Mouse (Mus musculus) neural tube, embryonic 15.5 days (tissue): ENCODE data around the gene Gm20388. TPM values are rescaled to one million over a fixed set of nuclear protein-coding genes. Genes with fewer than 3 reads are reported as not detected.
A peak's percentile ranks its signal among the peaks of the same experiment; 100 is the strongest.

Experiments used
- ATAC-seq: fragments of 200-750 bp; cut with Nextera tagmentation; 2 replicates; pipeline ENCODE4 v1.8.0; 2017; ENCODE audit warnings: mild to moderate bottlenecking, moderate TSS enrichment, moderate library complexity; ENCODE audit not compliant: low FRiP score
- H3K27ac ChIP-seq: fragments of 300-500 bp; sonication (generic); replicated peaks from 2 replicates; pipeline ENCODE4 v1.5.1; 2015; ENCODE audit warnings: mild to moderate bottlenecking, inconsistent platforms
- H3K27me3 ChIP-seq: fragments of 300-500 bp; sonication (generic); replicated peaks from 2 replicates; pipeline ENCODE4 v1.6.1; 2015; ENCODE audit warnings: inconsistent platforms
- H3K36me3 ChIP-seq: fragments of 300-500 bp; sonication (generic); 2 replicates; pipeline ENCODE4 v1.6.1; 2015; ENCODE audit warnings: inconsistent platforms
- H3K4me1 ChIP-seq: fragments of 300-500 bp; sonication (generic); 2 replicates; pipeline ENCODE4 v1.6.1; 2015; ENCODE audit warnings: inconsistent platforms
- H3K4me2 ChIP-seq: fragments of 300-500 bp; sonication (generic); 2 replicates; pipeline ENCODE4 v1.6.1; 2015; ENCODE audit warnings: inconsistent platforms, mild to moderate bottlenecking, moderate library complexity
- H3K4me3 ChIP-seq: fragments of 300-500 bp; sonication (generic); replicated peaks from 2 replicates; pipeline ENCODE4 v1.5.1; 2015; ENCODE audit warnings: mild to moderate bottlenecking, inconsistent platforms
- H3K9ac ChIP-seq: fragments of 300-500 bp; sonication (generic); replicated peaks from 2 replicates; pipeline ENCODE4 v1.6.1; 2015; ENCODE audit warnings: mild to moderate bottlenecking, inconsistent platforms
- H3K9me3 ChIP-seq: fragments of 300-500 bp; sonication (generic); replicated peaks from 2 replicates; pipeline ENCODE4 v1.6.1; 2016; ENCODE audit warnings: inconsistent platforms
- WGBS: fragments of 180-500 bp; shearing (Covaris S2); methylation state at CpG from one replicate; pipeline ENCODE4 v1.1.7; 2015; ENCODE audit warnings: mixed read lengths; 5-methylcytosine and 5-hydroxymethylcytosine counted together
- polyA plus RNA-seq: library from polyadenylated mRNA; unstranded; fragments of >200 nt; fragmentation: Nextera tagmentation; extraction: Ambion mirVana; gene quantifications from 2 replicates; pipeline ENCODE4 v1.2.1, GENCODE M21; 2015

The Gm20388 gene
- polyA plus RNA-seq, 1 experiment from 2014 or later = not detected

DNA sequence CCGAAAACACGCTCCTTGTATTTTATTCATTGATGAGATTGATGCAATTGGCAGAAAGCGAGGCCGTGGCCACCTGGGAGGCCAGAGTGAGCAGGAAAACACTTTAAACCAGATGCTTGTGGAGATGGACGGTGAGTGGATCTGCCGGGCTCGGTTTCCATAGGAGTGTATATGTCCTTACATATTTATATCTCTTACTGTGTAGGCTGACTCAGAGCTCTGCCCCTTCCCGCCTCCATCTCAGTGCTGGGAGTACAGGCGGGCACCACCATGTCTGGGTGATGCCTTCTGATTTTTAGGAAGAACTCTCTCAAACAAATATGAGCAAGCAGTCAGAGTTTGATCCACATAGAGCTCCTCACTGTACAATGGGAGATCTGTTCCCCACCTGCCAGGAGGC lies 3582.3 kb downstream of the Gm20388 start:
- H3K4me3 ChIP-seq = no peak overlapping the region
- no peak overlapping the region for H3K9ac ChIP-seq
- WGBS = 97% methylated on average over 9 of the region's 9 CpGs

DNA sequence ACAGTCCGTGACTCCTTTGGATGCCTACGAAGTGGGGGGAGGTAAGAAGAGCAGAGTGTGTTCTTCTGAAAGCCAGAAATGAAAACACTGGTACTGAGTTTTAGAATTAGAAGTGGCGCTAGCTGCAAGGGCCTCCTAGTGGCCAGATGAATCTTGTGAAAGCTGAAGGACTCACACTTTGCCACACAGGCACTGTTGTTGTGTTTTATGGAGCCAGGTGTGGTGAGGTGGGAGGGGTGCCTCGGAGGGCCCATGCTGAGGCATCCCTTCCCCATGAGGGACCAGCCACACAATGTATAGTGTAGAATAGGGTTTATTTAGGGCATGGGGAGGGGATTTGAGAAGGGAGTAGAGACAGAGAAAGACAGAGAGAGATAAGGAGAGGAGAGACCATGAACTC lies 3587.1 kb downstream of the Gm20388 start:
- no peak overlapping the region for H3K4me2 ChIP-seq
- no peaks in the 10 kb centered on the region for H3K9me3 ChIP-seq
- ATAC-seq = no peak
- H3K4me1 ChIP-seq = no peaks in the 10 kb centered on the region
- H3K27me3 ChIP-seq = no peaks in the 10 kb centered on the region
- H3K4me3 ChIP-seq = no peak overlapping the region
- H3K36me3 ChIP-seq = peaks cover 93% of the 10 kb centered on the region
- WGBS = 85% methylated on average over 4 of the region's 4 CpGs
- H3K27ac ChIP-seq = no peak overlapping the region
- no peak overlapping the region for H3K9ac ChIP-seq

More for the DNA sequence above, 3582.3 kb downstream of the Gm20388 start:
- no peaks in the 10 kb centered on the region for H3K4me1 ChIP-seq
- H3K27me3 ChIP-seq = no peaks in the 10 kb centered on the region
- no peak for ATAC-seq
- H3K4me2 ChIP-seq = no peak overlapping the region
- peaks cover 94% of the 10 kb centered on the region for H3K36me3 ChIP-seq
- no peaks in the 10 kb centered on the region for H3K9me3 ChIP-seq
- no peak overlapping the region for H3K27ac ChIP-seq

DNA sequence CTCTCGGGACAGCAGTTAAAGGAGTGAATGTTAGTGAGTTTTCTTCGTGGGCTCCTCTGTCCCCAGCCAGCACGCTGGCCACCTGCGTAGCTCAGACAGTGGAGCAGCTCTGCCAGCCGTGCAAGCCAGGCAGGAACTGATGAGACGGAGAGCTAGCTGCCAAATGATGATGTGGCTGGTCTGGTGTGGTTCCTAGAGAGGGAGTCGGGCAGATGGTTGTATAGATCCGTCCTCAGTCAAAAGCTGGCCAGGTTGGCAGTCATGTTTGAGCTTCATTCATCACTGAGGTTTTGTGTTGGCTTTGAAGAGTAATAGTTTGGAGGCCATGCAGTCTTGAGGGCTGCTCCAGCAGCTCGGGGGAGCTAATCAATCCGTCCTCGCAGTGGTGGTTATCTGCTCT lies 3588.3 kb downstream of the Gm20388 start:
- Histone ChIP-seq H3K9me3 (no peaks in the 10 kb centered on the region), H3K27me3 (no peaks in the 10 kb centered on the region), H3K4me2 (no peak overlapping the region), H3K27ac (no peak overlapping the region), H3K9ac (no peak overlapping the region), H3K4me1 (no peaks in the 10 kb centered on the region), H3K36me3 (peaks cover 93% of the 10 kb centered on the region), H3K4me3 (no peak overlapping the region)
- WGBS = 93% methylated on average over 11 of the region's 11 CpGs
- no peak for ATAC-seq

DNA sequence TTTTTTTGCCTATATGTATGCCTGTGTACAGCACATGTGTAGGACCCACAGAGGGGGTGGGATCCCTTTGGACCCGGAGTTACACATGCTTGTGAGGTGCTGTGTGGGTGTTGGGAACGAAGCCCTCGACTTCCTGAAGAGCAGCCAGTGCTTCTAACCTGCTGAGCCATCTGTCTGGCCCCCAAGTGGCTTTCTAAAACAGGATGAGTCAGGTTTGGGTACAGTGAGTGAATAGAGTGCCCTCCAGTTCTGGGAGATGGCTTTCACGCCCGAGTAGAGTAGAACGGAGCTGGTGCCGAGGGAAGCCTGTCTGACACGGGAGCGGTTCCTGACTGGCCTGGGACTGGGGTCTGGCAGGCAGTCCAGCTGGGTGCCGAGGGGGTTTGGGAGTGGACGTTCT lies 3588.9 kb downstream of the Gm20388 start:
- no peak overlapping the region for H3K27ac ChIP-seq
- H3K27me3 ChIP-seq = no peaks in the 10 kb centered on the region
- no peak overlapping the region for H3K4me3 ChIP-seq
- no peaks in the 10 kb centered on the region for H3K4me1 ChIP-seq
- H3K36me3 ChIP-seq = peaks cover 92% of the 10 kb centered on the region
- no peak overlapping the region for H3K4me2 ChIP-seq
- ATAC-seq = no peak
- WGBS = 95% methylated on average over 11 of the region's 11 CpGs
- no peaks in the 10 kb centered on the region for H3K9me3 ChIP-seq
- H3K9ac ChIP-seq = no peak overlapping the region

DNA sequence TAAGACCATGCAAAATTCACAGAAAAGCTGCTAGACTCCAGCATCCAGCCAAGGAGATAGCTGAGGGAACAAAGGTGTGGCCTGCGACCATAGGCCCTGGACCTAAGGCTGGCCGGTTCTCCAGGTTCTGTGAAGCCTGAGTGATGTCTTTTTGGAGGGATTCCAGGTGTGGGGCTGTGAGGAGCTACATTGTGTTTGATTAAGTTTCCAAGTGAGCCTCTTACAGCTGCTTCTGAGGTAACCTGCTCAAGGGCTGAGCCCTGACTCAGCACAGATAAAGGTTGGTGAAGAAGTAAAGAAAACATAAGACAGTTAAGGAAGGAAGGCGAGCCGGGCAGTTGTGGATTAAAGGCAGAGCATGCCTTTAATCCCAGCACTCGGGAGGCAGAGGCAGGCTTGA lies 3591.6 kb downstream of the Gm20388 start:
- Histone ChIP-seq H3K27me3 (no peaks in the 10 kb centered on the region), H3K4me2 (no peak overlapping the region), H3K27ac (no peak overlapping the region), H3K9ac (no peak overlapping the region), H3K36me3 (peaks cover 92% of the 10 kb centered on the region), H3K4me1 (no peaks in the 10 kb centered on the region), H3K9me3 (no peaks in the 10 kb centered on the region), H3K4me3 (no peak overlapping the region)
- WGBS = 94% methylated on average over 5 of the region's 5 CpGs
- no peak for ATAC-seq

DNA sequence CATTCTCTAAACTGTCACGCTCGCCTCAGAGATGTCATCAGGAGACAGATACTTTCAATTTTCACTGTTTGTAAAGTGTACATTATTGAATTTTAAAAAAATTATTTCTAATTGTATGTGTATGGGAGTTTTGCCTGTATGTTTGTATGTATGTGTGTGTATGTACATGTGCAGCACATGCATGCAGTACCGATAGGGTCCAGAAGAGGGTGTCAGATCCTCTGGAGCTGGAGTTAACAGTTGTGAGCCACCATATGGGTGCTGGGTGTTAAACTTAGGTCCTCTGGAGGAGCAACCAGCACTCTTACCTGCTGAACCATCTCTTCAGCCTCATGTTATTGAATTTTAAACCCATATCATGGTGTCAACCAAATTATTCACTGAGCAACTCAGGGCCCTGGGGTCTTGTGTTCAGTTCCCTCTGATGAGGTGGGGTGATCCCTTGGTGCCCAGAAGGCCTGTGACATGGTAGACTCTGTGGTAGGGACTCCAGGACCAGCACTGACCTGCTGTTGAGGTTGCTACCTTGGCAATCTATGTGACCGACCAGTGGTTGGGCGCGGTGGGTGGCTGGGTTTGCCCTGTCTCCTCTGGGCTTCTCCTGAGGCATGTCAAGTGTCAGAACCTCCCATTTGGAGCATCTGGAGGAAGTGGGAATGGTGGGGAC lies 3593.3 kb downstream of the Gm20388 start:
- no peaks in the 10 kb centered on the region for H3K9me3 ChIP-seq
- H3K9ac ChIP-seq = no peak overlapping the region
- WGBS = 97% methylated on average over 6 of the region's 6 CpGs
- no peaks in the 10 kb centered on the region for H3K4me1 ChIP-seq
- no peak for ATAC-seq
- H3K27ac ChIP-seq = no peak overlapping the region
- H3K36me3 ChIP-seq = peaks cover 97% of the 10 kb centered on the region
- no peaks in the 10 kb centered on the region for H3K27me3 ChIP-seq
- H3K4me2 ChIP-seq = no peak overlapping the region
- no peak overlapping the region for H3K4me3 ChIP-seq

DNA sequence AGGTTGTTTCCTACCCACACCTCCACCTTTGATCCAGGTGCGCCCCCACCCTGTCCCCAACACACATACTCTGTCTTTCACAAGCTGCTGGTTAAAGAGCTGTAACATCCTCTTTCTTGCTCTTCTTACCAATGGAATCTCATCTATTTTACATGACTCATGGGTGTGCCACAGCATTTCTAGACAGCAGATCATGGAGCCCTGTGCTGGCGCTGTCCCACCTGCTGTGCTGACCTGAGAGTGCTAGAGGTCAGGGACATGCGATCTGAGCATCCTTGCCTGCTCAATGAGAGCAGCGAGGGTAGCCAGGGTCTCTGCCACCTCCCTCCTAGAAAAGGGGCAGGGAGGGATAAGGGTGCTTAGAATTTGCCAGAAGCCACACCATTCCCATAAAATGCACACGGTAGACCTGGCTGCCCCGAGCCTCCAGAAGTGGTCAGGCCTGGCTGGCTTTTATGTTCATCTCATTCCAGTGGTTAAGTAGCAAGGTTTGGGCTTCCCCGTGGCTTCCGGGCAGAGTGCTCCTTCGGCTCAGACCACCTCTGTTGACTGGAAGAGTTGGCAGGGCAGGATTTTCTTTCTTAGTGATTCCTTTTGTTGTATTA lies 3594.1 kb downstream of the Gm20388 start:
- Histone ChIP-seq H3K4me3 (no peak overlapping the region), H3K9me3 (no peaks in the 10 kb centered on the region), H3K27ac (no peak overlapping the region), H3K9ac (no peak overlapping the region), H3K4me1 (no peaks in the 10 kb centered on the region), H3K27me3 (no peaks in the 10 kb centered on the region), H3K36me3 (peaks cover 97% of the 10 kb centered on the region), H3K4me2 (no peak overlapping the region)
- WGBS = 82% methylated on average over 9 of the region's 9 CpGs
- ATAC-seq = 0 out of 2 replicates have a peak, but pooled peaks have one; percentile 25

DNA sequence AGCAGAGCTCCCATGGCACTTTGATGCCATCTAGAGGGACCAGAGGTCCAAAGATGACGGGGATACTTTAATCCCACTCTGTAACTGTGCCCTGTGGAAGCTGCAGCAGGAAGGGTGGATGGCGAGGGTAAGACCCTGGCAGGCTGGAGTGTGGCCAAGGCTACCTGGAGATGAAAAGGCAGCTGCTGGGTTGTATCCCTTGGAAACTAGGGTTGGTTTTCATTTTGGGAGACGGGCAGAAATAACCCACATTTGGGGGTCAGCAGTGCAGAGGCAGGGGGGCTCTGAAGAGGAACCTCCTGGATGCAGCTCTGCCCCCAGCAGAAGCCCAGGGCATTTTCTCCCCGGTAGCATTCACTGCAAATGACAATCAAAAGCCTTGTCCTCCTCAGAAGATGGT lies 3594.6 kb downstream of the Gm20388 start:
- Histone ChIP-seq H3K27me3 (no peaks in the 10 kb centered on the region), H3K4me1 (no peaks in the 10 kb centered on the region), H3K4me3 (no peak overlapping the region), H3K9ac (no peak overlapping the region), H3K36me3 (peaks cover 96% of the 10 kb centered on the region), H3K9me3 (no peaks in the 10 kb centered on the region), H3K27ac (no peak overlapping the region), H3K4me2 (no peak overlapping the region)
- ATAC-seq = no peak
- 67% methylated on average over 4 of the region's 4 CpGs for WGBS

DNA sequence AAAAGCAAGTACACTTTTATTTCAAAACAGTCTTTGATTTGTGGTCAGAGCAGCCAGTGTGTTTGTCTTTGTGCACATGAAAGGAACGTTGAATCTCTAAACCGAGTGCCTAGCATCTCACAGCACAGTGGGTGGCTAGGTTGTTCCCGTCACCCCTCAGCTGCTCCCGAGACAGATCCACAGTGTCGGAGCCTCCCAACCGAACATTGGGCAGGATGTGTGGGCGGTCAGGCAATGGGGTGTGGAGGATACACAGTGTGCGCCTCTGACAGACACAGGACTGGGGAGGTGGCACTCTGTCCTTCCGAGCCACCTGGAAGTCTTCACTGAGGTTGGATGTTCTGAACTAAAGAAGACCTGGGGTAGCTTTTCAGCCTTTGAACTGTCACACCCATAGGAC lies 3595.1 kb downstream of the Gm20388 start:
- WGBS = 80% methylated on average over 9 of the region's 9 CpGs
- Histone ChIP-seq H3K9me3 (no peaks in the 10 kb centered on the region), H3K9ac (no peak overlapping the region), H3K4me2 (no peak overlapping the region), H3K4me1 (no peaks in the 10 kb centered on the region), H3K27ac (no peak overlapping the region), H3K4me3 (no peak overlapping the region), H3K27me3 (no peaks in the 10 kb centered on the region), H3K36me3 (peaks cover 95% of the 10 kb centered on the region)
- no peak for ATAC-seq

DNA sequence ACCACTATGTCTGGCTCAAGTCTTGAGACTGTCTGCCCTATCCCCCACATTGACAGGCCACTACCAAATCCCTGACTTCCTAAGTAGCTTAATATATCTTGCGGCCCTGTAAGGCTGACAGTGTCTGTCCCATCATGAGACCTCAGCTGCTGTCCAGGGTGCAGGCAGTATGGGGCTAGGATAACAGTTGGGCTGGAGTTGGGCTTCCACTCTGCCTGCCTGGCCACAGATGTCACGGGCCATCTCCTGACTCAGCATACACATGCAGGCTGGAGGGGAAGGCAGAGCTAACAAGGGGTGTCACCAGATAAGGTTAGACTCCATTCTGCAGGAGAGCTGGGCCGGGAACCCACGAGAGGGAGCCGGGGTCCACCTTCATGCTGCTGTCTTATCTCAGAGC lies 3596.5 kb downstream of the Gm20388 start:
- H3K36me3 ChIP-seq = peaks cover 83% of the 10 kb centered on the region
- H3K9me3 ChIP-seq = no peaks in the 10 kb centered on the region
- no peak overlapping the region for H3K27ac ChIP-seq
- H3K9ac ChIP-seq = no peak overlapping the region
- H3K4me3 ChIP-seq = no peak overlapping the region
- H3K4me2 ChIP-seq = no peak overlapping the region
- no peaks in the 10 kb centered on the region for H3K27me3 ChIP-seq
- no peaks in the 10 kb centered on the region for H3K4me1 ChIP-seq
- ATAC-seq = no peak
- WGBS = 96% methylated on average over 5 of the region's 5 CpGs

DNA sequence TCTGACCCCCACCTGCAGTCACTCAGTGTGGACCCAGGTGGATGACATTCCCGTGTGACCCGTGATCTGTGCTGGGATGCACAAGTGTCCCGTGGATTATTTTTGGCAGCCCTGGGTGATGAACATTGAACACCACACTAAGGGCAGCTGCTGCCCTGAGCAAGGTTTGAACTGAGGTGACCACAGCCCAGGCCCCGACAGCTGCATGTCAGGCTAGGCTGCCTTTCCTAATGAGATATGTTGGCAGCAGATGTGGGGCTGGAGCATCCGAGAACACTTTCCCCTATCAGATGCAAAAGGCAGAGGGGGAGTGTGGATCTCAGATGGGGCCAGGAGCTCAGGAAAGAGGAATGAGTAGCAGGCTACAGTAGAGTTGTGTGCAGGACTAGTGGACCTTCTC lies 3600.2 kb downstream of the Gm20388 start:
- H3K4me3 ChIP-seq = no peak overlapping the region
- peaks cover 49% of the 10 kb centered on the region for H3K36me3 ChIP-seq
- H3K9ac ChIP-seq = no peak overlapping the region
- no peak overlapping the region for H3K4me2 ChIP-seq
- H3K4me1 ChIP-seq = peaks cover 25% of the 10 kb centered on the region
- no peak overlapping the region for H3K27ac ChIP-seq
- no peak for ATAC-seq
- no peaks in the 10 kb centered on the region for H3K9me3 ChIP-seq
- WGBS = 77% methylated on average over 5 of the region's 5 CpGs
- no peaks in the 10 kb centered on the region for H3K27me3 ChIP-seq

DNA sequence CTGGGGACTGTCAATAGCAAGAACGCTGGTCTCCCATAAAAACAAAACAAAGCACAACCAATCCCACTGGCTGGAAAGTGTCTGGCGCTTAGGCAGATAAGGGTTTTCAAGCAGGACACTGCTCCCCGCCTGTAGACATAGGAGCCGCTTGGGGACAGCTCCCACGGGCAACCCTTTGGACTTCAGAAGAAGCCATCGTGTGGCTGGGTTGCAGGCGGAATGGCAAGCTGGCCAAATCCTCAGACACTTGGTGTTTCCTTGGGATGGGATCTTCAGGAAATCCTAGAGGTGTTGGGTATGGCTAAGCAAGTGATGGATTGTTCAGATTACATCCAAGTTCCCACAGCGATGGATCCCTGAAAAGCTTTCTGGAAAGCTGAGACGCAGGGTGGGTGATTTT lies 3603.5 kb downstream of the Gm20388 start:
- Histone ChIP-seq H3K9ac (peak overlapping the region; percentile 81), H3K27ac (peak overlapping the region; percentile 93), H3K36me3 (peaks cover 15% of the 10 kb centered on the region), H3K4me3 (peak overlapping the region; percentile 91), H3K4me2 (peak overlapping the region; percentile 80), H3K9me3 (no peaks in the 10 kb centered on the region), H3K4me1 (peaks cover 37% of the 10 kb centered on the region), H3K27me3 (0 out of 2 replicates have a peak, but pooled peaks cover 3% of the 10 kb centered on the region)
- 2% methylated on average over 9 of the region's 9 CpGs for WGBS
- ATAC-seq = no peak
